Mouse (Mus musculus) adrenal gland, postnatal 0 days (tissue): ENCODE measurements around the gene Bicral. TPM values are rescaled to one million over a fixed set of nuclear protein-coding genes. Genes with fewer than 3 reads are reported as not detected.

ENCODE experiments used
- polyA plus RNA-seq: library from polyadenylated mRNA; unstranded; fragments of >200 nt; fragmentation: Nextera tagmentation; extraction: Ambion mirVana; gene quantifications from 2 replicates; pipeline ENCODE4 v1.2.1, GENCODE M21; 2015

The Bicral gene
- polyA plus RNA-seq: 3.5 and 4.2 TPM in 2 replicates

GRCm38 (mm10) chr17:46857903-46858748 is at the start of gene Bicral:
Gene Bicral, minus strand, starts transcription at chr17:46858482.

GRCm38 (mm10) chr17:46890116-46890815 is 32.0 kb upstream of the Bicral start, which contains the start of gene Tbcc:
Gene Tbcc, plus strand, starts transcription at chr17:46890684.

DNA sequence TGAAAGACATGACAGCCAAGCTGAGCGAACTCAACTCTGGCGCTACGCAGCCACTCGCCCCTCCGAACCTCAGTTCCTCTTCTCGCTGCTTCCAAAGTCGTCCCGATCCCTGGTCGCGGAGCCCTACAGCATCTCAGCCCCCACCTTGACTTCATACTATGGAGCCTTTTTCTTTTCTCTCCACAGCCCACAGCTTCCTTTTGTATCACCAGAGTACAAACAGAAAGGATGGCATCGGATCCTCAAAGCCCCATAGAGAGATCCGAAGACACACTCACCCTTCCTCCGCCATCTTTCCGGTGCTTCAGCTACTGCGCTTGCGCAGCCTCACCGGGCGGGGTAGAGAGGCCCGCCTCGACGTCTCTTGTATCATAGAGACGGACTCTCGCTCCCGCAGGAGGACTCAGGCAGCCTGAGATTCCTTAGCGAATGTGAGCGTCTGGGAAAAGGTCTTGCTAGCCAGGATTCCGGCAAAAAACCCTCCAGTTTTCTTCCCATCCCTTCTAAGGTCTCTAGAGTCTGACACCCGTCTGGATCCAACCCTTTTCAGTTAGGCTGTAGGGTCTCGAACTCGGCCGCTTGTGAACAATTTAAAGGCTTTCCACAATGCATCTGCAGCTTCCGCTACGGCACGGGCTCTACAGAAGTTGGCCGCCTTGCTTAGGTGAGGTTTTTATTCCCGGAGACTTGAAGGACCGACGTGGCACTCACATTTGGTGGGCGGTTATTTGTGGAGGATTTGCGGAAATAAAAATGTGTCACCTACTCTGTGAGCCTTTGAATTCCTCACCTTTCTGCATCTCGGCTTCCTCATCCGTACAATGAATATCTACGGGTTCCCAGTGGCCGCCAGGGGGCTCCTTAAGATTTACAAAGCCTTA is 75.7 kb downstream of the Bicral start, which contains the start of gene Rpl7l1:
Rpl7l1 (minus strand) TSS at position 332 of the 881 bp plus-strand sequence.

DNA sequence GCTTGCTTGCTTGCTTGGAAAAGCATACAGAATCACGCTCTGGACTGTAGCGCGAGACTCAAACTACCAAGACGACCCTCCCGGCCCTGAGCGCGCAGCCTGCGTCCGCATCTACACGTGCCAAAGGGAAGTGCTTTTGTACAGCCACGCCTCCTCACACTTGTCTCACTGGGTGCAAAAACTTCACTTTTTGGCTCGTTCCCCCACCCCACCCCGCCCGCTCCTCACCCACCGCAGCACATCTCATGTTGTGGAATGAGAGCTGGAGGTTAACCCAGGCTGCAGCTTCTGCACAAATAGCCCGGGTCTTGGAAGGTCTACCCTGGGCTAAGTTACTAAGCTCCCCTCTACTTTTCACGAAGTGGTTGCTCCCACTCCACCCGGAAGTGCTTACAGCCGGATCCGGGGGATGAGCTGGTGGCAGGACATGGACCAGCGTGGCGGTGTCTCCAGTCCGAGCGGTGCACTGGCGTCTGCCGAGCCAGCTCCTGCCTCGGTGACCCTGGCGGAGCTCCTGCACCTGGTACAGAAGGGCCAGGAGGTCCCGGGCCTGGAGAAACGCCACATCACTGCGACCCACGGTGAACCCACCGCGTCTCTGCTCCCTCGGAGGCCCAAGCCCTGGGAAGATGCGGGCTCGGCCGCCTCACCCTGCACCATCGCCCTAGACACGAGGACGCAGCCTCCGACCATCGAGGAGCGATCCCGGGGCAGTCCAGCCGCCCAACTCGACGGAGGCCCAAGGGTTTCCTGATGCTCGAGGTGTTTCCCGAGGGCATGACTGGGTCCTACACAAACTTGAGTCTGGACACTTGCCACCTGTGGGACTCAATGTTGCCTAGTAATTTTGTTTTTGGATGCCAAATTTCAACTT is 85.6 kb downstream of the Bicral start, which contains the start of gene 2310039H08Rik:
2310039H08Rik (plus strand) TSS at position 232 of the 874 bp plus-strand sequence.

DNA sequence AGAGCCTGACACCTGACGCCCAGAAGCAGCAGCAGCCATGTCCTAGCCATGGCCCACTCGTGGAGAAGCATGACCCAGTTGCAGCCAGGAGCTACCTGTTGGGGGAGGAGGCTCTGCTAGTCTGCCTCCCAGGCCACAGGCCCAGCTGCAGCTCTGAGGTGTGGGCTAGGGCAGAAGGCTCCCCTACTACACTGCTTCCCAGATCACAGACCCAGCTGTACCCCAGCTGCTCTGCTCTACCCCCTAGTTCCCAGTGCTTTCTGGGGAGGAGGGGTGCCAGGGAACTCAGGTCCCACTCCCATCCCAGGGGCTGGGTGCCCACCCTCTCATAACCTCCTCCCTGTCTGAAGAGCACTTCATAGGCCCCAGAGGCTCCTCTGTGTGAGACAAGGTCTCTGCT is 94.7 kb downstream of the Bicral start, which contains the start of gene Ptcra:
Ptcra (minus strand) TSS at position 169 of the 400 bp plus-strand sequence.

GRCm38 (mm10) chr17:46751794-46752556 is 106.3 kb downstream of the Bicral start, which contains the start of gene Cnpy3:
Gene Cnpy3, minus strand, starts transcription at chr17:46752214.

Other genes starting within 250 kb of the Bicral start
- gene Ptk7, start 229.0 kb downstream of the Bicral start, polyA plus RNA-seq: 20.2 and 22.3 TPM in 2 replicates
- 21.7 and 29.3 TPM in 2 replicates for gene Klc4, start 212.5 kb downstream of the Bicral start, polyA plus RNA-seq
- gene Mrpl2, start 212.3 kb downstream of the Bicral start, polyA plus RNA-seq: 91.3 and 138 TPM in 2 replicates
- 22.6 and 24.3 TPM in 2 replicates for gene Cul7, start 208.1 kb downstream of the Bicral start, polyA plus RNA-seq
- 41.4 and 55.1 TPM in 2 replicates for gene Rrp36, start 184.1 kb downstream of the Bicral start, polyA plus RNA-seq
- 148 and 198 TPM in 2 replicates for gene Mea1, start 179.7 kb downstream of the Bicral start, polyA plus RNA-seq
- gene Klhdc3, start 177.6 kb downstream of the Bicral start, polyA plus RNA-seq: 82.8 and 111 TPM in 2 replicates
- 32.7 and 36.4 TPM in 2 replicates for gene Ppp2r5d, start 153.4 kb downstream of the Bicral start, polyA plus RNA-seq
- 21.2 and 30.3 TPM in 2 replicates for gene Pex6, start 147.0 kb downstream of the Bicral start, polyA plus RNA-seq
- 15.0 and 25.6 TPM in 2 replicates for gene Gnmt, start 129.3 kb downstream of the Bicral start, polyA plus RNA-seq
- 40.2 and 56.1 TPM in 2 replicates for gene Cnpy3, start 106.3 kb downstream of the Bicral start, polyA plus RNA-seq
- gene Ptcra, start 94.8 kb downstream of the Bicral start, polyA plus RNA-seq: 0.13 and 0.14 TPM in 2 replicates
- gene 2310039H08Rik, start 85.8 kb downstream of the Bicral start, polyA plus RNA-seq: 150 and 176 TPM in 2 replicates
- gene Rpl7l1, start 75.8 kb downstream of the Bicral start, polyA plus RNA-seq: 80.6 and 93.1 TPM in 2 replicates
- 62.1 and 65.4 TPM in 2 replicates for gene Tbcc, start 32.2 kb upstream of the Bicral start, polyA plus RNA-seq
- gene Prph2, start 52.0 kb upstream of the Bicral start, polyA plus RNA-seq: not detected in 2 replicates
- gene Ubr2, start 152.1 kb upstream of the Bicral start, polyA plus RNA-seq: 8.7 and 16.5 TPM in 2 replicates